Mouse (Mus musculus) liver, postnatal 0 days (tissue): Measurements from ENCODE around the gene Nf2. TPM values are rescaled to one million over a fixed set of nuclear protein-coding genes. Genes with fewer than 3 reads are reported as not detected.

Experiments used
- ATAC-seq: fragments of 200-750 bp; cut with Nextera tagmentation; 2 replicates; pipeline ENCODE4 v1.8.0; 2017; ENCODE audit warnings: mild to moderate bottlenecking, moderate library complexity
- DNase-seq: peaks from one replicate; pipeline ENCODE4 v3.0.0-alpha.2; 2016
- H3K27ac ChIP-seq: fragments of 300-500 bp; sonication (generic); 2 replicates; pipeline ENCODE4 v1.5.1; 2014; ENCODE audit warnings: antibody characterized with exemption, moderate library complexity, mild to moderate bottlenecking, low read depth
- H3K27me3 ChIP-seq: fragments of 300-500 bp; sonication (generic); 2 replicates; pipeline ENCODE4 v1.6.1; 2014; ENCODE audit warnings: low read length, control low read depth, mixed read lengths; ENCODE audit not compliant: insufficient read depth
- H3K36me3 ChIP-seq: fragments of 300-500 bp; sonication (generic); replicated peaks from 2 replicates; pipeline ENCODE4 v1.6.1; 2014; ENCODE audit warnings: mild to moderate bottlenecking, control low read depth, low read length, moderate library complexity, mixed read lengths; ENCODE audit not compliant: insufficient read depth
- H3K4me1 ChIP-seq: fragments of 300-500 bp; sonication (generic); 2 replicates; pipeline ENCODE4 v1.6.1; 2014; ENCODE audit warnings: antibody characterized with exemption, mild to moderate bottlenecking, control low read depth; ENCODE audit not compliant: insufficient read depth
- H3K4me2 ChIP-seq: fragments of 300-500 bp; sonication (generic); 2 replicates; pipeline ENCODE4 v1.6.1; 2014; ENCODE audit warnings: low read depth, mild to moderate bottlenecking, low read length, moderate library complexity, mixed read lengths
- H3K4me3 ChIP-seq: fragments of 300-500 bp; sonication (generic); 2 replicates; pipeline ENCODE4 v1.5.1; 2014; ENCODE audit warnings: low read depth, low read length
- H3K9ac ChIP-seq: fragments of 300-500 bp; sonication (generic); replicated peaks from 2 replicates; pipeline ENCODE4 v1.6.1; 2014; ENCODE audit warnings: mild to moderate bottlenecking, moderate library complexity
- H3K9me3 ChIP-seq: fragments of 300-500 bp; sonication (generic); 2 replicates; pipeline ENCODE4 v1.6.1; 2016; ENCODE audit warnings: mild to moderate bottlenecking, control low read depth, low read length, mixed read lengths
- CTCF ChIP-seq: sonication (generic); IDR thresholded peaks from 2 replicates; pipeline ENCODE4 v1.5.1; 2016; ENCODE audit warnings: antibody characterized with exemption, low read depth
- EP300 ChIP-seq: IDR thresholded peaks from 2 replicates; pipeline ENCODE4 v1.6.1; 2016; ENCODE audit warnings: antibody characterized with exemption, low read depth, mild to moderate bottlenecking
- WGBS: fragments of 180-500 bp; shearing (Covaris S2); extraction: QIAGEN DNeasy Blood & Tissue Kit; methylation state at CpG from one replicate; pipeline ENCODE4 v1.1.7; 2014; ENCODE audit not compliant: insufficient replicate concordance; 5-methylcytosine and 5-hydroxymethylcytosine counted together
- polyA plus RNA-seq: library from polyadenylated mRNA; unstranded; fragments of >200 nt; fragmentation: Nextera tagmentation; extraction: Ambion mirVana; gene quantifications from 2 replicates; pipeline ENCODE4 v1.2.1, GENCODE M21; 2015

Nf2 gene
- polyA plus RNA-seq, 1 experiment from 2014 or later = 7.9 TPM

GRCm38 (mm10) chr11:4821492-4822445, 27.6 kb downstream of the Nf2 start:
- WGBS = 61% methylated on average over 7 of the region's 7 CpGs
- TF ChIP-seq CTCF (peak; percentile 69), EP300 (no peak)
- Histone ChIP-seq H3K36me3 (no peaks in the 10 kb centered on the region; the same call in 1 of the 2 replicates), H3K4me1 (no peaks in the 10 kb centered on the region; the same call in 1 of the 2 replicates), H3K9ac (no peak overlapping the region), H3K27ac (no peak overlapping the region), H3K27me3 (no peaks in the 10 kb centered on the region), H3K4me3 (no peak overlapping the region), H3K9me3 (no peaks in the 10 kb centered on the region), H3K4me2 (no peak overlapping the region)
- no peak for DNase-seq
- no peak for ATAC-seq

GRCm38 (mm10) chr11:4814507-4815450, 34.6 kb downstream of the Nf2 start:
- DNase-seq (no peak), ATAC-seq (no peak)
- no peak overlapping the region for H3K27ac ChIP-seq
- H3K27me3 ChIP-seq = no peaks in the 10 kb centered on the region
- no peak overlapping the region for H3K4me3 ChIP-seq
- H3K36me3 ChIP-seq = peaks cover 3% of the 10 kb centered on the region; the same call in 1 of the 2 replicates
- 83% methylated on average over 7 of the region's 7 CpGs for WGBS
- TF ChIP-seq EP300 = no peak
- TF ChIP-seq CTCF = no peak
- H3K9ac ChIP-seq = no peak overlapping the region
- no peak overlapping the region for H3K4me2 ChIP-seq
- no peaks in the 10 kb centered on the region for H3K4me1 ChIP-seq
- no peaks in the 10 kb centered on the region for H3K9me3 ChIP-seq

GRCm38 (mm10) chr11:4808311-4808710, 41.0 kb downstream of the Nf2 start:
- no peak overlapping the region for H3K27ac ChIP-seq
- no peak overlapping the region for H3K4me2 ChIP-seq
- peaks cover 16% of the 10 kb centered on the region for H3K36me3 ChIP-seq
- ATAC-seq = no peak
- TF ChIP-seq EP300 = no peak
- WGBS = 83% methylated on average over 6 of the region's 6 CpGs
- H3K4me1 ChIP-seq = no peaks in the 10 kb centered on the region
- DNase-seq = no peak
- no peak overlapping the region for H3K9ac ChIP-seq
- H3K9me3 ChIP-seq = no peaks in the 10 kb centered on the region
- H3K4me3 ChIP-seq = no peak overlapping the region
- H3K27me3 ChIP-seq = no peaks in the 10 kb centered on the region

GRCm38 (mm10) chr11:4806031-4806715, 43.2 kb downstream of the Nf2 start:
- ATAC-seq (no peak), DNase-seq (no peak)
- Histone ChIP-seq H3K9me3 (no peaks in the 10 kb centered on the region), H3K4me1 (no peaks in the 10 kb centered on the region), H3K4me3 (no peak overlapping the region), H3K36me3 (peaks cover 23% of the 10 kb centered on the region), H3K4me2 (no peak overlapping the region), H3K9ac (no peak overlapping the region), H3K27me3 (no peaks in the 10 kb centered on the region), H3K27ac (no peak overlapping the region)
- 91% methylated on average over 6 of the region's 6 CpGs for WGBS
- TF ChIP-seq EP300 (no peak), CTCF (no peak)

- Histone ChIP-seq H3K4me1 (no peaks in the 10 kb centered on the region), H3K36me3 (peaks cover 26% of the 10 kb centered on the region), H3K9ac (no peak overlapping the region), H3K4me2 (no peak overlapping the region), H3K27me3 (no peaks in the 10 kb centered on the region), H3K27ac (no peak overlapping the region), H3K9me3 (no peaks in the 10 kb centered on the region), H3K4me3 (no peak overlapping the region)
- no peak for ATAC-seq
- TF ChIP-seq CTCF (no peak), EP300 (no peak)
- DNase-seq = no peak
- WGBS = 83% methylated on average over 6 of the region's 6 CpGs
These were observed 44.3 kb downstream of the Nf2 start for GRCm38 (mm10) chr11:4804921-4805562.
